ENCODE assay signal across 27 mouse cellular contexts in the genomic region with DNA sequence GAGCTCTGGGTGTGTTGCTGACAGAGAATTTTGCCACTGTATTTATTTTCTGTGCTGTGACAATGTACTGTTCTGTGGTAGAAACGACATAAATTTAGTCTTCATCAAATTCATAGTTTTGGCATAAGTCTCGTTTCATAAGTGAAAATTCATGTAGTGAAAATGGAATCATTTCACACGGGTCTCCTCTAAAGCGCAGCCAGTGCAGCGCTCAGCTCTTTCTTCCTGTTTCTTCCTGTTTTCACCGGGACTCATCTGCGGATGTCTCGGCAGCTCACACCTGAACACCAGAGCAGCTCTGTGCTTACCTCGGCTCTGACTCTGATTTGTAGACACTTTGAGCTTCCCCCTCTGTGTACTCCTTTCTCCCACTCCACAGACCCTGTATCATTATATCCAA.
DNase-seq lines count a peak whose midpoint lies in the region; ATAC-seq lines count a peak whose summit lies in the region.
"Had no signal": no experiment of that assay in that cellular context is flagged by ENCODE, and none has a peak within 500 bp of the region (broad histone marks: within the 10 kb centered on the region; RNA-seq: fewer than 3 reads in every experiment).

No protein-coding gene starts in this region.

- H3K27ac ChIP-seq in midbrain, embryonic 13.5 days = no peak overlapping the region
- H3K27ac ChIP-seq: embryonic facial prominence, embryonic 15.5 days; forebrain, embryonic 10.5 days; heart, embryonic 10.5 days; hindbrain, embryonic 12.5 days had no signal

- DNase-seq in frontal cortex, postnatal 25 days (ENCODE audit: low spot score in 2 of 2) = no peak
- peak; percentile 9 to 16 for DNase-seq in left cerebral cortex, postnatal 14 days (ENCODE audit: low spot score in 2 of 2)
- no peak for DNase-seq in left cerebral cortex, adult 11 months (ENCODE audit: low spot score)
- peak; percentile 62 for DNase-seq in A20 (ENCODE audit: low read depth, low spot score)
- peak; percentile 14 for DNase-seq in brain, adult 2 months (ENCODE audit: low read depth, low spot score)
- DNase-seq: adrenal gland, adult 8-10 months; adrenal gland, postnatal 36 days; B cell, adult 2 months; cerebellum, adult 11 months; cerebellum, adult 8-10 months; cerebellum, postnatal 14 days; embryo, embryonic 11 days; gastrocnemius, postnatal 10 days; heart, adult 18-20 months; heart, postnatal 10 days; heart, postnatal 4 days had no signal

- no peak overlapping the region for H3K4me2 ChIP-seq in midbrain, embryonic 13.5 days (replicated peaks)
- H3K4me2 ChIP-seq: embryonic facial prominence, embryonic 15.5 days; hindbrain, embryonic 12.5 days had no signal

- 88% methylated on average over 9 of the region's 9 CpGs for WGBS in midbrain, embryonic 13.5 days

- no peaks in the 10 kb centered on the region for H3K4me1 ChIP-seq in midbrain, embryonic 13.5 days (replicated peaks)
- H3K4me1 ChIP-seq: embryonic facial prominence, embryonic 15.5 days; heart, embryonic 10.5 days; hindbrain, embryonic 12.5 days had no signal

- no peaks in the 10 kb centered on the region for H3K27me3 ChIP-seq in midbrain, embryonic 13.5 days
- H3K27me3 ChIP-seq: embryonic facial prominence, embryonic 15.5 days; hindbrain, embryonic 12.5 days had no signal

- no peaks in the 10 kb centered on the region for H3K9me3 ChIP-seq in midbrain, embryonic 13.5 days
- H3K9me3 ChIP-seq: embryonic facial prominence, embryonic 15.5 days; forebrain, embryonic 10.5 days; heart, embryonic 10.5 days; hindbrain, embryonic 12.5 days had no signal

- no peak overlapping the region for H3K4me3 ChIP-seq in midbrain, embryonic 13.5 days (replicated peaks)
- H3K4me3 ChIP-seq: embryonic facial prominence, embryonic 15.5 days; erythroblast, embryonic 14.5 days; forebrain, embryonic 10.5 days; heart, embryonic 10.5 days; hindbrain, embryonic 12.5 days had no signal

- no peak overlapping the region for H3K9ac ChIP-seq in midbrain, embryonic 13.5 days (replicated peaks)
- H3K9ac ChIP-seq: embryonic facial prominence, embryonic 15.5 days; hindbrain, embryonic 12.5 days had no signal

- ATAC-seq in frontal cortex, adult (ENCODE audit: low TSS enrichment) = peak; percentile 87
- no peak for ATAC-seq in midbrain, embryonic 13.5 days
- ATAC-seq: CD4-positive, CD25-positive, alpha-beta regulatory T cell, adult 4 months; hindbrain, embryonic 16.5 days; inflammation-experienced regulatory T-cells, adult 6 months had no signal

- no peaks in the 10 kb centered on the region for H3K36me3 ChIP-seq in midbrain, embryonic 13.5 days
- H3K36me3 ChIP-seq: embryonic facial prominence, embryonic 15.5 days; forebrain, embryonic 10.5 days; G1E; heart, embryonic 10.5 days; hindbrain, embryonic 12.5 days had no signal

- intact Hi-C loops in left cerebral cortex, postnatal 14 days (cut with DNase I) = no loop called here

Comparison
In these comparisons a context has a peak if more than half of its experiments do, and no peak if none do; other contexts are left out.
1. DNase-seq: peak in left cerebral cortex, postnatal 14 days (2 of 2), A20 (single experiment) and brain, adult 2 months (single experiment); none in frontal cortex, postnatal 25 days (0 of 2) and left cerebral cortex, adult 11 months (single experiment).